Mouse (Mus musculus) cerebellum, postnatal 10 days (tissue): ENCODE measurements at regions not wholly inside any gene's neighbourhood (a gene's known extent, or its start where the extent isn't known, plus 50 kb on each side); places are given as distances from the start of the nearest gene placed in this dataset.

Experiments used
- DNase-seq, 2 experiments: peaks; one replicate each; pipeline ENCODE4 v3.0.0; 2021; ENCODE audit warnings: mixed read lengths in 2 of 2

GRCm38 (mm10) chr10:99959279-99959678, 56.2 kb upstream of the Kitl start:
- DNase-seq = no peak

DNA sequence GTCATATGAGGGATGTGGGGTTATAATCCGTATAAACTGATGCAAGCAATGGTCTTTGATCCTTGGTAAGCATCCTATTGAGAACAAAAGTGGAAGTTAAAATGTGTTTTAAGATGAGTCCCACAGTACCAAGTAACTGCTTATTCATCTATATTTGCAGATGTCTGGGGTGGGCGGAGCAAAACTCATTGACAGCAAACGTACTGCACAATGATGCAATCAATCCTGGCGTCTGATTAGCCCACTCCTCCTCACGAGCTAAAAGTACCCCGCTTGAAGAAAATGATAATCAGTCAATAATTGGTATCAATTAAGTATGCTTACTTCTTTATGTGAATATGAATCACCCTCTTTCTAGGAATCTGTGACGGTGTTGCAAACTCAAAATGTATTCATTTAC, 62.9 kb upstream of the Kitl start:
- DNase-seq = no peak

- no peak for DNase-seq
Observed at GRCm38 (mm10) chr10:99951718-99952117, 63.7 kb upstream of the Kitl start.

GRCm38 (mm10) chr10:99951316-99951715, 64.1 kb upstream of the Kitl start:
- no peak for DNase-seq

DNA sequence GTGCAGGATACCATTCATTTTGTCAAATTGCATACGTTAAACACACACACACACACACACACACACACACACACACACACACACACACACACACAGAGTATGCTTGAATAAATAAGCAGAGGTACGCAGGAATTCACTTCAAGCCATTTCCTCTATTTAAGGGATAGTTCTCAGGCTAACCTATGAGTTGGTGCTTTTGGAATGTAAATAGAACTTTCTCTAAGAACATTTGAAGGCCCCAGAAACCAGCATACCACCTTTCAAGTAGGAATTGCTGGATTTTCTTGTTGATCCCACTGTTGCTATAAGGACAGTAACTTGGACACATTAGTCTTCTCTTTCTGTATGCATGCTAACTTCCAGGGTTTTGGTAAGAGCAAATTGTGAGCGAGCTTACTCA, 66.7 kb upstream of the Kitl start:
- DNase-seq = no peak

DNA sequence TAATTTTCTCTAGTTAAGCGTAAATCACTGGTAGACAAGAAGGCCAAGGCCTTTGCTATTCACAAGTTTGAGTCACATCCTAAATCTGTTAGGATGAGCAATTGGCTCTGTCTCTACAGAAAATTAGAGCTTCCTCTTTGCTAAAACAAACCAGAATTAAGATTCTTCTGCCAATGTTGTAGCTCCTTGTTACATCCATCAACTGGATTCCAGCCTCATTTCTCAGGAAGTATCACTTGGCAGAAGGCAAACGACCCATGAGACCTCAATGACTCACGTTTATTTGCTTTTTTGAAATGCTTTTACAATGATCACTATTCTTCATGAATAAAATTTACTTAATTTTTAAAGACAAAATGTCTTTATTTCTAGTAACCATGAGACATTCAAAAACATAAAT, 70.0 kb upstream of the Kitl start:
- DNase-seq = no peak

GRCm38 (mm10) chr10:99941665-99942064, 73.8 kb upstream of the Kitl start:
- DNase-seq = peak in 1 of 2 experiments; percentile 20

DNA sequence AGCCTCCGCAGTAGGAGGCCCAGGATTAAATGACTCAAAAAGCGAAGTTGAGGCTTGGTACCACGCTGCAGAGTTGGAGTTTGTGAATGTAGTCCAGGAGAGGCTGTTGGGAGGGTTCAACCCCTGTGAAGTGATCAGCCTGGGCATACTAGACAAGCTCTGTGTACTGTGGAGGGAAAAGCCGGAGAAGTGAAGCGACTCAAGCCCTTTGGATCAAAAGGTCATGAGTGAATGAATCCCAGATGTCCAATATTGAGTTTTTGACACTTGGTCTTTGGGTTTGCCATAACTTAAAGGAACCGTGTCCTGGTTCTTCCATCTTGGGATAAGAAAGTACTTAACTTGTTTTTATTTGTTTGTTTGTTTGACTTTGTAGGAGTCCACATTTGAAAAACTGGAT, 76.5 kb upstream of the Kitl start:
- no peak for DNase-seq

- peak in 1 of 2 experiments; percentile 3 for DNase-seq
Observed at GRCm38 (mm10) chr10:99937921-99938618, 77.4 kb upstream of the Kitl start.

DNA sequence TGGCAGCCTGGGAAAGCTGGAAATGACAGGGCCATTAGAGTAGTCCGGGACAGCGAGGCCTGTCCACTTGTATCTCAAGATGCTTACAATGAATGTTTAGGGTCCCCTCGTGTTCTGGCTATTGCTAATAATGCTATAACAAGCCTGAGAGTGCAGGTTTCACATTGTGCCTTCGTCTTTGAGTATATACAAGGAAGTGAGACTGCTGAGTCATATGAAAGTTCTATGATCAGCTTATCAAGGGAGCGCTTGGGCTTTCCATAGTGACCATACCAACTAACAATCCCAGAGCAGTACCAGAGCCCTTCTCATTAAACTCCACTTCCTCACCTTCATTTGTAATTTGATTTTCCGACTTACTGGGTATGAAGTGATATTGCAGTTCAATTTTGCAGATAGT, 86.2 kb upstream of the Kitl start:
- no peak for DNase-seq

GRCm38 (mm10) chr10:99927913-99928312, 87.5 kb upstream of the Kitl start:
- no peak for DNase-seq

- DNase-seq = no peak
Observed at GRCm38 (mm10) chr10:99926327-99926954, 89.0 kb upstream of the Kitl start.

- no peak for DNase-seq
Observed at GRCm38 (mm10) chr10:99924541-99924940, 90.9 kb upstream of the Kitl start.

DNA sequence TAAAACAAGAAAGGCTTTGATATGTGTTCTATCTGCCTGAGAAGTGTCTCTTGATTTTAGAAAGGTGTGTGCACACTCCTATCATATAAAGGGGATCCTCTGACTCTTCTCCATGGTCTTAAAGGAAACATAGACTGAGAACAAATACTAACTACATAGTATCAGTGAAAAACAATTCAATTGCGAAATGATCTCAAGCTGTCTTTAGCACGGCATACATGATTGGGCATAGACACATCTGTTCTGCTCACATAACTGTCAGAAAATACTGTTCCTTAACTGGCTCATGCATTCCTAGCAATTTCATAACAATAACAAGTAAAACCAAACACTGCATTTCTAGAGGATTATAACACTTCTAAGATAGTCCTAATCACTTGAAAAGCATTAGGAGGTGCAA, 95.5 kb upstream of the Kitl start:
- DNase-seq = no peak

GRCm38 (mm10) chr10:99918567-99919320, 96.7 kb upstream of the Kitl start:
- DNase-seq = no peak

DNA sequence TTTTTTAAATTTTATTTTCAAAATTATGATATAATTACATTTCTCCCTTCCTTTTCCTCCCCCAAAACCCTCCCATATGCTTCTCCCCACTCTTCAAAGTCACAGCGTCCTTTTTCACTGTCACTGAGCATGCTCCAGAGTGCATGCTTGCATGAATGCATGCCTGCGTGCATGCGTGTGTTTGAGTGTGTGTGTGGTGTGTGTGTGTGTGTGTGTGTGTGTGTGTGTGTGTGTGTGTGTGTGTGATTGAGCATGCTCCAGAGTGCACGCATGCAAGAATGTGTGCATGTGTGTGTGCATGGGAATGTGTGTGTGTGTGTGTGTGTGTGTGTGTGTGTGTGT, 101.6 kb upstream of the Kitl start:
- DNase-seq = no peak

DNA sequence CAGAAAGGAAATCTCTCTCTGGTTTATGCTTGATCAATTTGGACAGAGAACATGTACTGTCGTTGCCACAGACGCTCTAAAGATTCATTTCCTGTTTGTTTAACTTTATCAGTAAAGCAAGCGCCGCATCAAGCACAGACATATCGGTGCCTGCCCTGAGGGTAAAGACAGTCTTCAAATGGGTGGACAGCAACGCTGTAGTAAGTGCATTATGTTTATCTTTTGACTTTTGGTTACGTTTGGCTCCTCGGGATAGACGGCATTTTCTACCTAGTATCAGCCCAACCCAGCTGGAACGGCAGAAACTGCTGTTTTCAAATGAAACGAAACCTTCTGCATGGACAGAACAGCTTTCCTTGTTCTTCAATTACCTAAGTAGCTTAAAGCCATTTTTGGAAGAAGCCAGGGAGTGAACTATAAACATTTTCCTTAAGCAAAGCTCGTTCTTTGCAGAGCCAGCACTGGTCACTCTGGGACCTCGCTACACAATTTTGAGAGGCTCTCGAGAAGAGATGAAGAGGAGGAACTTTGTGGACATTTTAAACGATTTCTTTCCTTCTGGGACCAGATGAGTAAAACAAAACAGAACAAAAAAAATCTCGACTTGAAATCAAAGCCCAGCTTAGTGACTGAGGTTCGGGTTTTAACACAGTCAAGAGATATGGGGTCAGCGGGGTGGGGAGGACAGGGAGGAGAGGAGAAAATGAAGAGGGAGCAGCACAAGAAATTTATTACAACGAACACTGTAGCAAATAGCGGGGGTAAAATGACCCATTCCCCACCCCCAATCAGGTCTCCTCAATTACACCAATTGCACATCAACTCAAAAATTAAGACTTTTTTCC, 102.2 kb upstream of the Kitl start:
- DNase-seq = no peak

- no peak for DNase-seq
Observed at GRCm38 (mm10) chr10:99910011-99910723, 105.3 kb upstream of the Kitl start.

GRCm38 (mm10) chr10:99908044-99908443, 107.4 kb upstream of the Kitl start:
- no peak for DNase-seq

GRCm38 (mm10) chr10:99906778-99907435, 108.5 kb upstream of the Kitl start:
- DNase-seq = no peak

DNA sequence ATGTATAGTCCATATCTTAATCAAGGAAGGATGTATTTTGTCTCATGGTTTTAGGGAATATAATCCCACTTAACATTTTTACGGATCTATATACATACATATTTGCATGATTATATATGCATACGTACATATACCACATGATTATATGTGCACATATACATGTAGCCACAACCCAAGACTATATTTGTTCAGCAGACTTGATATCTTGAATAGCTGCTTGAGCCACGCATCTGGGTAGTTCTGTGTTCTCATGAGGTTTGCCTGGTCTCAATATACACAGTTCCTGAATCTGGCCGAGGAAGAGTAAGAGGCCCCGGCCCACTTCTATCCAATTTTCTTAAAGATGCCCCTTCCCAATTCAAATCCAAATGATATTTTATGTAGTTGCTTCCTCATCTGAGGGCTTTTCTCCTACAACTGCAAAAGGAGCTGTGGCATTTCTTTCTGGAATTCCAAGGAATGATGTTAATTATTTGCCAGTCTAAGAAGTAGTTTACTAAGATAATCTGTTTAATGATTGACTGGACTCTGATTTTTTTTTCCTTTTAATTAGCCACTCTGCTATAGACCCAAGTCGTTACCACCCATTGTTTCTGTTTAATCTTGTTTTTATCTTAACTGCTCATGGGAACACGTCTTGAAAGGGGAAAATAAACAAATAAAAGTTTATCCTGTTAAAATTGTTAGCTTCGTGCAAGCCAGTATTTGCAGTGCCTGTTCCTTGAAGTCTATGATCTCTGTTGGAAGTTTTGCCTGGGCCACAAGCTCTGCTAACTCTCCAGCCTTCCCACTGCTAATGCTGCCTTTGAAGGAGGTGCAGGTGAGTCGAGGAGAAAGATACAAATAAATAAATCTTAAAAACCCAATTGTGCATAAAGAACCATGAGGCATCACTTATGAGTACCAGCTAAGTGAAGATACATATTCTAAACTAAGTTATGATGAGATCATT, 112.9 kb upstream of the Kitl start:
- no peak for DNase-seq
